Mouse (Mus musculus) limb, embryonic 10.5 days (tissue): ENCODE results near the gene Gm3411. TPM values are rescaled to one million over a fixed set of nuclear protein-coding genes. Genes with fewer than 3 reads are reported as not detected.
A peak's percentile ranks its signal among the peaks of the same experiment; 100 is the strongest.
"Not testable (repeated sequence)": the region's sequence is repeated elsewhere in the genome, so short reads cannot be mapped to it uniquely, and the experiment has no call there.

Source experiments
- DNase-seq: peaks from one replicate; pipeline ENCODE4 v3.0.0-alpha.2; 2017; ENCODE audit warnings: low spot score
- H3K27ac ChIP-seq: fragments of 300-500 bp; sonication (generic); 2 replicates; pipeline ENCODE4 v1.5.1; 2016; ENCODE audit warnings: mild to moderate bottlenecking
- H3K27me3 ChIP-seq: fragments of 300-500 bp; sonication (generic); 2 replicates; pipeline ENCODE4 v1.6.1; 2016; ENCODE audit warnings: low read depth, mild to moderate bottlenecking; ENCODE audit not compliant: poor library complexity, severe bottlenecking
- H3K36me3 ChIP-seq: fragments of 300-500 bp; sonication (generic); 2 replicates; pipeline ENCODE4 v1.6.1; 2016; ENCODE audit warnings: mild to moderate bottlenecking, moderate library complexity
- H3K4me1 ChIP-seq: fragments of 300-500 bp; sonication (generic); 2 replicates; pipeline ENCODE4 v1.6.1; 2016
- H3K4me3 ChIP-seq: fragments of 300-500 bp; sonication (generic); 2 replicates; pipeline ENCODE4 v1.5.1; 2016; ENCODE audit warnings: mild to moderate bottlenecking, moderate library complexity
- H3K9me3 ChIP-seq: fragments of 300-500 bp; sonication (generic); replicated peaks from 2 replicates; pipeline ENCODE4 v1.6.1; 2016; ENCODE audit warnings: mild to moderate bottlenecking
- WGBS: fragments of 180-500 bp; shearing (Covaris S2); methylation state at CpG from one replicate; pipeline ENCODE4 v1.1.7; 2016; 5-methylcytosine and 5-hydroxymethylcytosine counted together
- polyA plus RNA-seq: library from polyadenylated mRNA; unstranded; fragments of >200 nt; fragmentation: Nextera tagmentation; extraction: Ambion mirVana; gene quantifications from 2 replicates; pipeline ENCODE4 v1.2.1, GENCODE M21; 2016

Gene Gm3411
- 1.4 and 1.5 TPM in 2 replicates for polyA plus RNA-seq

DNA sequence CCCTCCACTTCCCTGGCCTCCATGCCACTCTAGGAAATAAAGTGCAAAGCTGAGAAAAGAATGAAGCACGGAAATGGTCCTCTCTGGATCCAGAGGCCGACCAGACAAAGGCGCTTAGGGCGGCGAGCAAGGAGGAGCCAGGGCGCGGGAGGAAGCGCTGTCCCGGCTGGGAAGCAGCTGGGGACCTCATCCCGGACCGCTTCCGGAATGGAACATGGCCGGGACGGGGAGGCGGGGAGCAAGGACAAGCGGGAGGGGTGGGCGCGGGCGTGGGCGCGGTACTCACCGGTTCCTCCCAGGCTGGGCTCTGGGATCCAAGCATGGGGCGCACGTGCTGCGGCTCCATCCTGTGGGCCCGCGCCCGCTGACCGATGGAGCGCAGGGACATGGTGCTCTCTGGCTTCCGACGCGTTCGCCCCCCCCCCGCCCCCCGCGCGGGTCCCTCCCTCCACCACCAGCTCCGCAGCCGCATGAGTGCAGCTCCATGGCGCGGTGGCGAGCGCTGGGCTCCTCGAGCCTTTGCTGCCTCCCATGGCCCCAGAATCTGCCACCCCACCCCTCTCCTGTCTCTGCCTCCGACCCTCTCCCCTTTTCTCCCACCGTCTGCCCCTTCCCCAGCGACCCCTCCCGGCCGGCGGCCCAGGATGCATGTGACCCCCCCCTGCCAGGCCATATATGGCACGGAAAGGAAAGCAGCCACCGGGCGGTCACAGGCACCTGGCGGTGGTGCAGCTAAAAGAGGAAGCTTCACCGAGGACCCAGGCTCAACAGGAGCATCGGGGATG lies at the start of gene Gm3411:
Gm3411 (minus strand) TSS at position 320 of the 785 bp plus-strand sequence.
- not testable (repeated sequence) for H3K27me3 ChIP-seq, H3K36me3 ChIP-seq, H3K9me3 ChIP-seq, H3K4me1 ChIP-seq
- DNase-seq, result peak; percentile 63
- WGBS, result 2% methylated on average over 56 of the region's 57 CpGs
- Histone ChIP-seq H3K4me3 (peak within 1 kb of the TSS; percentile 51), H3K27ac (peak within 1 kb of the TSS; percentile 71)

DNA sequence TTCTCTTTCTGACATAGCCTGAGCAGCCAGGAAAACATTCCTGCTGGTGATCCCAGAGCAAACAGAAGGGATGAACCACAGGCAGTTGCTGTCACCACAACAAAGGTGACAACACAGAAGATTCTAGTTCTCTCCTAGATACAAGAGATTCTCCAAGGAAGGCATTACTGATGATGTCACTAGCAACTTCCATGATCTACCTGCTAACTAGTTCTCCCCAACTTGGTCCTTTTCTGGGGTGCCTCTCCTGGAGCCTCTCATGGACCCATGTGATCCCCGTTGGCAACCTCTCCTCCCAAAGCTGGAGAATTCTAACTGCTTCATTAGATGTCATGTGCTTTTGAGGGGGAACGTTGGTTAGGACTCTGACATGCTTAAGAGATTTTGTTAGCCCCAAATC lies 17.7 kb upstream of the Gm3411 start, which contains the start of gene Gm21103:
Gm21103 (minus strand) TSS at position 101 of the 400 bp plus-strand sequence.
- not testable (repeated sequence) for H3K4me3 ChIP-seq, H3K27ac ChIP-seq, DNase-seq, H3K27me3 ChIP-seq, H3K9me3 ChIP-seq, H3K4me1 ChIP-seq, H3K36me3 ChIP-seq
- WGBS, result 88% methylated on average over 2 of the region's 2 CpGs

DNA sequence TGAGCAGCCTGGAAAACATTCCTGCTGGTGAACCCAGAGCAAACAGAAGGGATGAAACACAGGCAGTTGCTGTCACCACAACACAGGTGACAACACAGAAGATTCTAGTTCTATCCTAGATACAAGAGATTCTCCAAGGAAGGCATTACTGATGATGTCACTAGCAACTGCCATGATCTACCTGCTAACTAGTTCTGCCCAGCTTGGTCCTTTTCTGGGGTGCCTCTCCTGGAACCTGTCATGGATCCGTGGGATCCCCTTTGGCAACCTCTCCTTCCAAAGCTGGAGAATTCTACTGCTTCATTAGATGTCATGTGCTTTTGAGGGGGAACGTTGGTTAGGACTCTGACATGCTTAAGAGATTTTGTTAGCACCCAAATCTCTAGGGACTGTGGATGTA lies 67.9 kb downstream of the Gm3411 start, which contains the start of gene Gm21560:
Gm21560 (minus strand) TSS at position 101 of the 400 bp plus-strand sequence.
- H3K27me3 ChIP-seq, H3K4me3 ChIP-seq, H3K27ac ChIP-seq, DNase-seq, H3K4me1 ChIP-seq, H3K9me3 ChIP-seq, H3K36me3 ChIP-seq: not testable (repeated sequence)
- WGBS, result 63% methylated on average over 2 of the region's 2 CpGs

Other genes starting within 250 kb of the Gm3411 start
- not detected in 2 replicates for gene Gm6337, start 229.0 kb downstream of the Gm3411 start, polyA plus RNA-seq
- gene Gm8206, start 193.3 kb downstream of the Gm3411 start, polyA plus RNA-seq, result 1.2 and 1.3 TPM in 2 replicates
- gene Gm3468, start 178.6 kb downstream of the Gm3411 start, polyA plus RNA-seq, result 2.2 and 2.5 TPM in 2 replicates
- gene Gm3476, start 161.4 kb downstream of the Gm3411 start, polyA plus RNA-seq, result not detected in 2 replicates
- not detected in 2 replicates for gene Gm21560, start 68.0 kb downstream of the Gm3411 start, polyA plus RNA-seq
- gene Gm21103, start 17.6 kb upstream of the Gm3411 start, polyA plus RNA-seq, result not detected in 2 replicates
- gene Gm3618, start 56.4 kb upstream of the Gm3411 start, polyA plus RNA-seq, result not detected in 2 replicates
- not detected in 2 replicates for gene Gm16440, start 103.1 kb upstream of the Gm3411 start, polyA plus RNA-seq
- 0.34 and 1.3 TPM in 2 replicates for gene Gm3591, start 125.2 kb upstream of the Gm3411 start, polyA plus RNA-seq
- not detected in 2 replicates for gene Gm3594, start 157.4 kb upstream of the Gm3411 start, polyA plus RNA-seq